Mouse (Mus musculus) right cerebral cortex, postnatal 25 days (tissue): ENCODE data around the gene Gtpbp6.
"Not testable (repeated sequence)": the region's sequence is repeated elsewhere in the genome, so short reads cannot be mapped to it uniquely, and the experiment has no call there.

ENCODE experiments used
- DNase-seq: peaks from one replicate; pipeline ENCODE4 v3.0.0; 2022

Gene Gtpbp6

GRCm38 (mm10) chr5:110107581-110108304 lies at the start of gene Gtpbp6:
Gene Gtpbp6 (minus strand): TSS chr5:110108197.
- DNase-seq = peak; percentile 93

DNA sequence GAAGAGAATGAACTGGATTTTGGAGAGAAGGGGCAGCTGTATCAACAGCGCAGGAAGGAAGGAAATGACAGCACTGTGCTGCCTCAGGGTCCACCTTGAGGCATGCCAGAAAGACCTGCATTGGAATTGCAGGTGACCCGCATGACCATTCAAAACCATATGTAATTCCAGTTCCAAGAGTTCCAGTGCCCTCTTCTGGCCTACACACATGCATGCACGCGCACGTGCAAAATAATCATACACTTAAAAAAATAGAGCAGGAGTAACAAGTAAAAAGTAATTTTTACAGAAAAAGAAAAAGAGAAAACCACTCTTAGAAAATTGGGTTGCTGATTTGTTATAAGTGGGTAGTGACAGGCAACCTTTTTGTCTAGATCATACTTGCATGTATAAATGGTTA lies 35.0 kb upstream of the Gtpbp6 start:
- no peak for DNase-seq

DNA sequence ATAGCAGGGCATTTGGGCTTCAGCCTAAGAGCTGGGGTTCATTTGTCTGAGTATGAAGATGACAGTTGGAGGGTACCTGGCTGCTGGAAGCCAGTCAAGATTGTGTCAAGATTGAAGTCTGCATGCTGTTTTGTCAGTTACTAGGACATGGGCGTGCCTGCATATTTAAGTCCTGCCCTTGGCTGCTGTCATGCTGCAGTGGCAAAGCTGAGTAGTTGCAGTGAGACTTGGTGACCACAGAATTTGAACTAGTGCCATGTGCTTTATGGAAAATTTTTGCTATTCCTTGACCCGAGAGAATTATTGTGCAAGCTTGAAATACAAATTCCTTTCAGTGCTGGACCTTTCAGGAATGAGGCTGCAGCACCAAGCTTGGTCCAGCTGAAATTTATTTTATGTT lies 34.3 kb upstream of the Gtpbp6 start:
- DNase-seq = no peak

DNA sequence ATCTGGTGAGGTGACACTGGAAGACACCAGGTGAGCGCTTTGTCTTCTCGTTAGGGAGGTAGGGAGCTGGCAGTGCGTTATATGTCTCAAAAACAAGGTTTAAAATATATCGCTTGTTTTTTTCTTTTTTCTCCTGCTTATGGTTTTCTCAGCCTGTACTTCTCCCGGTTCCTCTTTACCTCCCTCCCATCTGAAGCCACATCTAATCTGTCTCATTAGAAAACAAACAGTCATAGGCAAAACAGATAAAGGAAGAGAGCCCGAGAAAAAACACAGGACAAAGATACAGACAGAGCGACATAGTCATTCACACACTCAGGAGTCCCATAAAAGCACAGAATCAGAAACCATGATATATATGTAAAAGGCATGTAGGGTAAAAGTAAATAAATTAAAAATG lies 32.4 kb upstream of the Gtpbp6 start:
- no peak for DNase-seq

- DNase-seq = no peak
Measured at GRCm38 (mm10) chr5:110139325-110139724, 31.3 kb upstream of the Gtpbp6 start.

DNA sequence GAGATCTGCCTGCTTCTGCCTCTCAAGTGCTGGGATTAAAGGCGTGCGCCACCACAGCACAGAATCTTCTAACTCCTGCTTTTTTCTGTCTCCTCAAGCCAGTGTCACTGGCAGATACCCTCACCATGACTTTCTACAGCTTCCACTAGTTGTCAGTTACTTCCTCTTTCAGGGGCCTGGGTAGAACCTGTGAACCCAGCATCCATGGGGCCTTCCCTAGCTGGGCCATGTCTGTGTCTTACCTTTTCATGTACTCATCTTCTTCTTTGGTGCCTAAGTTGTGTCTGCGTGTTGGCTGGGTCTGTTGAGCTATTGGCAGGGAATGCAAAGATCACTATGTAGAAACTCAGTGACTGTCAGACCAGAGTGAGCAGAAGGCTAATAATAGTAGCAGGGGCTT lies 29.8 kb upstream of the Gtpbp6 start:
- DNase-seq = no peak

GRCm38 (mm10) chr5:110136087-110136464 lies 28.1 kb upstream of the Gtpbp6 start:
- no peak for DNase-seq

DNA sequence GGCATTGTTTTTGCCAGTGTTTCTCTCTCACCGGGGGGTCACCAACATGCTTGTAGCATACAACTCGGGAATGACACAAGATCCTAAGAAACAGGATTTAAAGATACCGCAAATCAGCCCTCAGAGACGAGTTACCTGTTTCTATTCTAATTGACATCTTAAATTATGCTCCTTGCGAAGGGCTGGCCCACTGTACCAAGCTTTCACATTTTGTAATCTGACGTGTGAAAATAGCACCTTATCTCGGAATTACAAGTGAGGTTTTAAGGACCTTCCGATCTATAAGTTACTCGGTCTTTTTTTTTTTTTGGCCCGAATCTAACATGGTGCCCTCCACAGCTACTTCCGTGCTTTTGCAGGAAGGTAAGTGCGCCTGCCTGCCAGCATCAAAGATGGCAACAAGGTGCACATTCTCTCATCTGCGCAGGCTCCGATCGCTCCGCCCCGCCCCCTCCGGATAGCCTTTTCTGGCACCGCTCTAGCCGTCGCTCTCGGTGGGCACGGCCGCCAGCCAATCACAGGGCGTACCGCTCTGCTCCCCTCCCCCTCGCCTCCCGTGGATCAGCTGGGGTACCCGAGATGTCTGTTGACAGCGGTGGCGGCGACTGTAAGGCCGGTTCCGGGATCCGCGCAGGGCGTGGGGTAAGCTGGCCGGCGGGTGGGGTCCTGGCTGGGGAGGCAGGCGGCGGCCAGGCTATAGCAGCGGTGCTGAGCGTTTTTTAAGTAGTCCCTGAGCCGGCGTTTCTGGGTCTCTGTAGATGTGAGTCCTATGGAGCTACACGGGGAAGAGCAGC lies 27.5 kb upstream of the Gtpbp6 start, which contains the start of gene Chfr:
Chfr (plus strand) TSS at position 550 of the 794 bp plus-strand sequence.
- DNase-seq = peak; percentile 100

- not testable (repeated sequence) for DNase-seq
Measured at GRCm38 (mm10) chr5:110122380-110122779, 14.4 kb upstream of the Gtpbp6 start.

- peak; percentile 89 for DNase-seq
Measured at GRCm38 (mm10) chr5:110109991-110110441, 2.0 kb upstream of the Gtpbp6 start, which contains the start of gene Zfp605. Gene Zfp605 (plus strand): TSS chr5:110110092.

GRCm38 (mm10) chr5:110108305-110108628 lies 270 bp upstream of the Gtpbp6 start:
- DNase-seq = no peak

- DNase-seq = peak; percentile 20
Measured at GRCm38 (mm10) chr5:110106901-110107564, 964 bp downstream of the Gtpbp6 start.

DNA sequence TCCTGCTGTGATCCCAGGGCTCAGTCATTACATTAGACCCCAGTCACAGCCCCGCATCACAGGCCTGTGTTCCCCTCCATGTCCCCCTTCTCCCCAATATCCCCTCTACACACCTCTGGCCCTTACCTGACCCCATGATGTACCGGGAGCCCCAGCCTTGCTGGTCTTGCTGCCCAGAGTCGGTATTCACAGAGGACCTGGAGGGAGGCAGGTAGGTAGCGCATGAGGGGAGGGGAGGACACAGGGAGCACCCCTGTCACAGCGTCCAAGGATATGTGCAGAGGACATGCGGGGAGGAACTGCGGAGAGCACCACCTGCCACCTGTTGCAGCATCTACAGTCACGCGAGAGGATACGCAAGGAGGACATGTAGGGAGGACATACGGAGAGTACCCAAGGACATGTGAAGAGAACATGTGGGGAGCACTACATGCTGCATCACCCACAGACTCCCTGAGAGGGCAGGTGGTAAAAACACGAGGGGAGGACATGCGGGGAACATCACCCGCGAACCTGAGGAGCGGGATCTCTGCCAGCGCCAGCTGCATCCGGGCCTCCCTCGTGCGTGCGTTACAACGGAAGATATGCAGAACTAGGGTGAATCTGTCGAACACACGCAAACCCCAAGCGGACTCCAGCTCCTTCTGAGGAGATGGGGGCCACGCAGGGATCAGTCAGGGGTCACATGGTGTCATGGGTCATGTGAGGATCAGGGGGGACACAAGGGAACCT lies 1.7 kb downstream of the Gtpbp6 start:
- DNase-seq = peak; percentile 24

- peak; percentile 15 for DNase-seq
Measured at GRCm38 (mm10) chr5:110104616-110105380, 3.2 kb downstream of the Gtpbp6 start.

DNA sequence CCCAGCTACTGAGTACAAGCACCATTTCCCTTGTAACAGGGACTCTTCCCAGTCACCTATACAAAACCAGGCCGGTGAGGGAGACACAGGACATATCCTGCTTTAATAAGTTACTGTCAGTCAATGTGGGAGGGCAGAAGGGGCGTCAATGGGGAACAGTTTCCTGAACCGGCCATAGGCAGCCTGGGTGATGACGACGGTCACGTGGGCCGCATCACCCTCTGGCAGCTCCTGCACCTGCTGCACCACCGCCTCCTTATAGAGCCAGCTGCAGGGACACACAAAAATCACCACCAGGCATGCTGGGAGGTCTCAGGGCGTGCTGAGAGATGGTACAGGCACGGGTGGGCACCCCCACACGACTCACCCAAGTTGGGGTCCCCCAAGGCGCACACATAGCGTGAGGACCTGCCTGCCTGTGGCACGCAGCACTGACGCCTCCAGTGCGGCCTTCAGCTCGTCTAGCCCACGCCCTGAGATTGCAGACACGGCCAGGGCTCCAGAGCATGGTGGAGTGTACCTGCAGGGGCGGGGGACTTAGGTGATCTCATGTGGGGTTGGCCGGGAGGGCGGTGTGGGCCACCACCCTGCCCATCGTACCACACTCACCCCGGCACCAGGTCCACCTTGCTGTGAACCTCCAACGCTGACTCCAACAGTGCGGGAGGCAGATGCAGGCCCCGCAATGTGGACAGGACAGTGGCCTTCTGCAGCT lies 3.9 kb downstream of the Gtpbp6 start:
- peak; percentile 12 for DNase-seq

GRCm38 (mm10) chr5:110102853-110103625 lies 5.0 kb downstream of the Gtpbp6 start:
- peak; percentile 13 for DNase-seq

- peak; percentile 7 for DNase-seq
Measured at GRCm38 (mm10) chr5:110102429-110102828, 5.6 kb downstream of the Gtpbp6 start.

DNA sequence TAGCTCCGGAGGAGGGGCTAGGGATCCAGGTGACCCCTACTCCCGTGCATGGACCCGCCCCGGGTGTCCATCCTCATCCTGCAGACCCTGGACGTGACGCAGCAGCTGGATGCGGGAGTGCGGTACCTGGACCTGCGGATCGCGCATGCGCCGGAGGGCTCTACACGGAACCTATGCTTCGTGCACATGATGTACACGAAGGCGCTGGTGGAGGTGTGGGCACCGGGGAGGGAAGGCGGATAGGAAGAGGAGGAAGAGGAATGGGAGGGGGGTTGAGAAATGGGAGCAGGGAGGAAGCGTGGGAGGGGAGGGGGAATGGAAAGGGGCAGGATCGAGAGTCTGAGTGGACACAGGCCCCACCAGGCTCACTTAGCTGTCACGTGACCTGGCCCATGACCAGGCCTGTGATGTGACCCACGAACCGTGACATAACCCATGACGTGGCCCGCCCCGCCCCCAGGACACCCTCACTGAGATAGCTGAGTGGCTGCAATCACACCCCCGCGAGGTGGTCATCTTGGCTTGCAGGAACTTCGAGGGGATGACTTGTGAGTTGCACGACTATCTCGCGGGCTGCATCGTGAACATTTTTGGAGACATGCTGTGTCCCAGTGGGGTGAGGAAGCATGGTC lies 6.2 kb downstream of the Gtpbp6 start:
- peak; percentile 80 for DNase-seq

GRCm38 (mm10) chr5:110100921-110101631 lies 6.9 kb downstream of the Gtpbp6 start:
- peak; percentile 29 for DNase-seq
